Mouse (Mus musculus) hindbrain, embryonic 10.5 days (tissue): ENCODE measurements around the gene Dupd1. TPM values are rescaled to one million over a fixed set of nuclear protein-coding genes. Genes with fewer than 3 reads are reported as not detected.

ENCODE experiments used
- DNase-seq: peaks from one replicate; pipeline ENCODE4 v3.0.0-alpha.2; 2017; ENCODE audit warnings: low spot score
- H3K27ac ChIP-seq: fragments of 300-500 bp; sonication (generic); 2 replicates; pipeline ENCODE4 v1.5.1; 2016; ENCODE audit warnings: mild to moderate bottlenecking, moderate library complexity
- H3K27me3 ChIP-seq: fragments of 300-500 bp; sonication (generic); 2 replicates; pipeline ENCODE4 v1.6.1; 2016; ENCODE audit warnings: mild to moderate bottlenecking; ENCODE audit not compliant: poor library complexity, insufficient read depth, severe bottlenecking
- H3K36me3 ChIP-seq: fragments of 300-500 bp; sonication (generic); 2 replicates; pipeline ENCODE4 v1.6.1; 2016; ENCODE audit warnings: mild to moderate bottlenecking, moderate library complexity
- H3K4me1 ChIP-seq: fragments of 300-500 bp; sonication (generic); replicated peaks from 2 replicates; pipeline ENCODE4 v1.6.1; 2016; ENCODE audit warnings: mild to moderate bottlenecking
- H3K4me3 ChIP-seq: fragments of 300-500 bp; sonication (generic); 2 replicates; pipeline ENCODE4 v1.5.1; 2016; ENCODE audit warnings: mild to moderate bottlenecking, moderate library complexity
- H3K9me3 ChIP-seq: fragments of 300-500 bp; sonication (generic); 2 replicates; pipeline ENCODE4 v1.6.1; 2016; ENCODE audit warnings: mild to moderate bottlenecking, moderate library complexity
- WGBS: fragments of 180-500 bp; shearing (Covaris S2); methylation state at CpG from one replicate; pipeline ENCODE4 v1.1.7; 2016; 5-methylcytosine and 5-hydroxymethylcytosine counted together
- polyA plus RNA-seq: library from polyadenylated mRNA; unstranded; fragments of >200 nt; fragmentation: Nextera tagmentation; extraction: Ambion mirVana; gene quantifications from 2 replicates; pipeline ENCODE4 v1.2.1, GENCODE M21; 2016

The Dupd1 gene
- polyA plus RNA-seq, 1 experiment from 2014 or later, result 0.22 TPM

- Histone ChIP-seq H3K4me3 (no peak overlapping the region), H3K27ac (no peak overlapping the region), H3K9me3 (no peaks in the 10 kb centered on the region), H3K4me1 (0 out of 2 replicates have a peak, but pooled peaks cover 2% of the 10 kb centered on the region), H3K36me3 (no peaks in the 10 kb centered on the region), H3K27me3 (0 out of 2 replicates have a peak, but pooled peaks cover 8% of the 10 kb centered on the region)
- no peak for DNase-seq
- WGBS, result 94% methylated on average over 1 of the region's 1 CpGs
Measured at GRCm38 (mm10) chr14:21744169-21744568, 29.8 kb upstream of the Dupd1 start.

- DNase-seq, result no peak
- H3K4me3 ChIP-seq, result no peak overlapping the region
- H3K27ac ChIP-seq, result no peak overlapping the region
- 0 out of 2 replicates have a peak, but pooled peaks cover 2% of the 10 kb centered on the region for H3K4me1 ChIP-seq
- WGBS, result 92% methylated on average over 4 of the region's 4 CpGs
- no peaks in the 10 kb centered on the region for H3K36me3 ChIP-seq
- H3K27me3 ChIP-seq, result 0 out of 2 replicates have a peak, but pooled peaks cover 8% of the 10 kb centered on the region
- no peaks in the 10 kb centered on the region for H3K9me3 ChIP-seq
Measured at GRCm38 (mm10) chr14:21742441-21742840, 28.1 kb upstream of the Dupd1 start.

GRCm38 (mm10) chr14:21741786-21742185 lies 27.4 kb upstream of the Dupd1 start:
- peak; percentile 87 for DNase-seq
- H3K27ac ChIP-seq, result no peak overlapping the region
- H3K9me3 ChIP-seq, result no peaks in the 10 kb centered on the region
- H3K27me3 ChIP-seq, result 0 out of 2 replicates have a peak, but pooled peaks cover 8% of the 10 kb centered on the region
- no peaks in the 10 kb centered on the region for H3K36me3 ChIP-seq
- no peak overlapping the region for H3K4me3 ChIP-seq
- H3K4me1 ChIP-seq, result 0 out of 2 replicates have a peak, but pooled peaks cover 2% of the 10 kb centered on the region
- 12% methylated on average over 4 of the region's 4 CpGs for WGBS

- no peaks in the 10 kb centered on the region for H3K36me3 ChIP-seq
- H3K4me3 ChIP-seq, result no peak overlapping the region
- WGBS, result 91% methylated on average over 3 of the region's 3 CpGs
- H3K4me1 ChIP-seq, result 0 out of 2 replicates have a peak, but pooled peaks cover 2% of the 10 kb centered on the region
- H3K27ac ChIP-seq, result no peak overlapping the region
- H3K9me3 ChIP-seq, result no peaks in the 10 kb centered on the region
- no peak for DNase-seq
- H3K27me3 ChIP-seq, result 0 out of 2 replicates have a peak, but pooled peaks cover 8% of the 10 kb centered on the region
Measured at GRCm38 (mm10) chr14:21741314-21741713, 26.9 kb upstream of the Dupd1 start.

GRCm38 (mm10) chr14:21740345-21740744 lies 26.0 kb upstream of the Dupd1 start:
- Histone ChIP-seq H3K27me3 (0 out of 2 replicates have a peak, but pooled peaks cover 8% of the 10 kb centered on the region), H3K36me3 (no peaks in the 10 kb centered on the region), H3K27ac (no peak overlapping the region), H3K4me1 (0 out of 2 replicates have a peak, but pooled peaks cover 2% of the 10 kb centered on the region), H3K9me3 (no peaks in the 10 kb centered on the region), H3K4me3 (no peak overlapping the region)
- 95% methylated on average over 7 of the region's 7 CpGs for WGBS
- no peak for DNase-seq

GRCm38 (mm10) chr14:21733131-21733905 lies 18.9 kb upstream of the Dupd1 start:
- Histone ChIP-seq H3K4me1 (no peaks in the 10 kb centered on the region), H3K9me3 (0 out of 2 replicates have a peak, but pooled peaks cover 6% of the 10 kb centered on the region), H3K36me3 (no peaks in the 10 kb centered on the region), H3K27me3 (no peaks in the 10 kb centered on the region), H3K4me3 (no peak overlapping the region), H3K27ac (no peak overlapping the region)
- no peak for DNase-seq
- WGBS, result 92% methylated on average over 15 of the region's 15 CpGs

- Histone ChIP-seq H3K4me1 (no peaks in the 10 kb centered on the region), H3K27me3 (no peaks in the 10 kb centered on the region), H3K9me3 (0 out of 2 replicates have a peak, but pooled peaks cover 6% of the 10 kb centered on the region), H3K36me3 (no peaks in the 10 kb centered on the region), H3K4me3 (no peak overlapping the region), H3K27ac (no peak overlapping the region)
- DNase-seq, result no peak
- WGBS, result 92% methylated on average over 4 of the region's 4 CpGs
Measured at GRCm38 (mm10) chr14:21729936-21730335, 15.6 kb upstream of the Dupd1 start.

GRCm38 (mm10) chr14:21729031-21729732 lies 14.8 kb upstream of the Dupd1 start:
- Histone ChIP-seq H3K4me3 (no peak overlapping the region), H3K36me3 (no peaks in the 10 kb centered on the region), H3K27ac (no peak overlapping the region), H3K27me3 (no peaks in the 10 kb centered on the region), H3K9me3 (0 out of 2 replicates have a peak, but pooled peaks cover 6% of the 10 kb centered on the region), H3K4me1 (no peaks in the 10 kb centered on the region)
- DNase-seq, result no peak
- WGBS, result 80% methylated on average over 6 of the region's 6 CpGs

- H3K27ac ChIP-seq, result no peak overlapping the region
- no peak overlapping the region for H3K4me3 ChIP-seq
- WGBS, result 71% methylated on average over 8 of the region's 8 CpGs
- peaks cover 11% of the 10 kb centered on the region for H3K4me1 ChIP-seq
- H3K36me3 ChIP-seq, result no peaks in the 10 kb centered on the region
- no peaks in the 10 kb centered on the region for H3K27me3 ChIP-seq
- no peak for DNase-seq
- H3K9me3 ChIP-seq, result peaks cover 4% of the 10 kb centered on the region; the same call in 1 of the 2 replicates
Measured at GRCm38 (mm10) chr14:21722021-21722698, 7.8 kb upstream of the Dupd1 start.

GRCm38 (mm10) chr14:21720430-21721205 lies 6.2 kb upstream of the Dupd1 start:
- no peak for DNase-seq
- peaks cover 4% of the 10 kb centered on the region; the same call in 1 of the 2 replicates for H3K9me3 ChIP-seq
- no peak overlapping the region for H3K4me3 ChIP-seq
- H3K4me1 ChIP-seq, result peaks cover 11% of the 10 kb centered on the region
- no peaks in the 10 kb centered on the region for H3K27me3 ChIP-seq
- no peak overlapping the region for H3K27ac ChIP-seq
- no peaks in the 10 kb centered on the region for H3K36me3 ChIP-seq
- WGBS, result 59% methylated on average over 4 of the region's 4 CpGs

GRCm38 (mm10) chr14:21719646-21720383 lies 5.4 kb upstream of the Dupd1 start:
- H3K9me3 ChIP-seq, result peaks cover 4% of the 10 kb centered on the region; the same call in 1 of the 2 replicates
- H3K4me1 ChIP-seq, result peaks cover 11% of the 10 kb centered on the region
- peak overlapping the region; percentile 30; the same call in 1 of the 2 replicates for H3K27ac ChIP-seq
- no peak overlapping the region for H3K4me3 ChIP-seq
- H3K27me3 ChIP-seq, result no peaks in the 10 kb centered on the region
- peak; percentile 53 for DNase-seq
- no peaks in the 10 kb centered on the region for H3K36me3 ChIP-seq
- WGBS, result 48% methylated on average over 17 of the region's 17 CpGs
